Mouse (Mus musculus): ENCODE data around the gene Tfpi. TPM values are rescaled to one million over a fixed set of nuclear protein-coding genes. Genes with fewer than 3 reads are reported as not detected.
"Not testable (repeated sequence)": the region's sequence is repeated elsewhere in the genome, so short reads cannot be mapped to it uniquely, and the experiment has no call there.

Gene Tfpi
- polyA plus RNA-seq, 1 experiment from 2014 or later, result 21.8 TPM

- Histone ChIP-seq H3K4me2 (replicated peaks; ENCODE audit: low read depth, low read length) (no peak overlapping the region), H3K27ac (ENCODE audit: low read depth, low read length) (no peak overlapping the region)
- no peak for ATAC-seq (ENCODE audit: low FRiP score)
These were observed 87.5 kb downstream of the Tfpi start for GRCm38 (mm10) chr2:84389075-84389474.

DNA sequence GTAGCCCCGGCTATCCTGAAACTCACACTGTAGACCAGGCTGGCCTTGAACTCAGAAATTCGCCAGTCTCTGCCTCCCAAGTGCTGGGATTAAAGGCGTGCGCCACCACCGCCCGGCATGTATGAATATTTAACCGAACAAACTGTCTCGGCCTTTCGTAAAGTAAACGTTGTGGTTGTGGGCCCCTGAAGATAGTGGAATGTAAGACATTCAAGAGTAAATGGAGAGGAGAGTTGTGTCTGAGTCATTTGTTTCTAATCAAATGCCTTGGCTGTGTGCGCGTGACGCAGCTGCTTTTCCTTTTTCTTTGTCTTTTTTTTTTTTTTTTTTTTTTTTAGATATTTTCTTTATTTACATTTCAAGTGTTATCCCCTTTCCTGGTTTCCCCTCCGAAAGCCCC lies 88.0 kb downstream of the Tfpi start:
- H3K4me3 ChIP-seq (ENCODE audit: low read depth, low read length); ATAC-seq (ENCODE audit: low FRiP score); H3K4me2 ChIP-seq (replicated peaks; ENCODE audit: low read depth, low read length); H3K9ac ChIP-seq (ENCODE audit: low read depth, low read length); DNase-seq (ENCODE audit: low spot score); H3K4me1 ChIP-seq (replicated peaks; ENCODE audit: control insufficient read depth, insufficient read depth, low read length); H3K27ac ChIP-seq (ENCODE audit: low read depth, low read length); H3K36me3 ChIP-seq (ENCODE audit: control insufficient read depth, insufficient read depth, low read length); H3K9me3 ChIP-seq (ENCODE audit: control insufficient read depth, low read length); H3K27me3 ChIP-seq (ENCODE audit: control insufficient read depth, insufficient read depth, low read length): not testable (repeated sequence)
- WGBS, result 91% methylated on average over 14 of the region's 14 CpGs

More at GRCm38 (mm10) chr2:84389075-84389474, 87.5 kb downstream of the Tfpi start:
- Histone ChIP-seq H3K36me3 (ENCODE audit: control insufficient read depth, insufficient read depth, low read length) (no peaks in the 10 kb centered on the region), H3K27me3 (ENCODE audit: control insufficient read depth, insufficient read depth, low read length) (no peaks in the 10 kb centered on the region), H3K9me3 (ENCODE audit: control insufficient read depth, low read length) (no peaks in the 10 kb centered on the region), H3K4me1 (replicated peaks; ENCODE audit: control insufficient read depth, insufficient read depth, low read length) (no peaks in the 10 kb centered on the region), H3K9ac (ENCODE audit: low read depth, low read length) (no peak overlapping the region), H3K4me3 (ENCODE audit: low read depth, low read length) (no peak overlapping the region)
- DNase-seq (ENCODE audit: low spot score), result no peak

DNA sequence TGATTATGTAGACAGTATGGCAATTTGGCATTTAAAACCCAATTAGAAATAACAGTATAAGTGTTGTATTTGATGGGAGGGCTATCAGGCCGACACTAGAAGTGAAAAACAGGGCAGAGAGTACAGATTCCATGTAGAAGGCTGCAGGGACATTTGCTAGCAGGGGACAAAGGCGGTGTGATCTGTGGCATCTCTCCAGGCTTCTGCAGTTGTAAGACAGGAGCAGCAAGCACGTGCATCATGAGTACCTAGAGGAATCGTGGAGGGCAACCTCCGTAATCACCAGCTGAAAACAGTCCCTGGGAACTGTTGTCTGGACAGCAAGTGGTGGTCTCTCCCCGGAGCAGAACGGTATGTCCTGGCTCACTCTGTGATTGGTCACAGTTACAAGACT lies 88.6 kb downstream of the Tfpi start:
- WGBS, result 81% methylated on average over 7 of the region's 7 CpGs
- H3K4me2 ChIP-seq (replicated peaks; ENCODE audit: low read depth, low read length), result no peak overlapping the region
- no peak for DNase-seq (ENCODE audit: low spot score)
- no peaks in the 10 kb centered on the region for H3K4me1 ChIP-seq (replicated peaks; ENCODE audit: control insufficient read depth, insufficient read depth, low read length)
- no peaks in the 10 kb centered on the region for H3K9me3 ChIP-seq (ENCODE audit: control insufficient read depth, low read length)
- H3K27me3 ChIP-seq (ENCODE audit: control insufficient read depth, insufficient read depth, low read length), result no peaks in the 10 kb centered on the region
- no peak for ATAC-seq (ENCODE audit: low FRiP score)
- no peak overlapping the region for H3K4me3 ChIP-seq (ENCODE audit: low read depth, low read length)
- no peak overlapping the region for H3K27ac ChIP-seq (ENCODE audit: low read depth, low read length)
- no peak overlapping the region for H3K9ac ChIP-seq (ENCODE audit: low read depth, low read length)
- no peaks in the 10 kb centered on the region for H3K36me3 ChIP-seq (ENCODE audit: control insufficient read depth, insufficient read depth, low read length)

- no peak overlapping the region for H3K4me2 ChIP-seq (replicated peaks; ENCODE audit: low read depth, low read length)
- no peak overlapping the region for H3K4me3 ChIP-seq (ENCODE audit: low read depth, low read length)
These were observed 89.1 kb downstream of the Tfpi start for GRCm38 (mm10) chr2:84387394-84388022.

GRCm38 (mm10) chr2:84386563-84387393 lies 89.8 kb downstream of the Tfpi start:
- H3K9ac ChIP-seq (ENCODE audit: low read depth, low read length), result no peak overlapping the region
- no peak overlapping the region for H3K4me2 ChIP-seq (replicated peaks; ENCODE audit: low read depth, low read length)
- no peak overlapping the region for H3K4me3 ChIP-seq (ENCODE audit: low read depth, low read length)
- no peaks in the 10 kb centered on the region for H3K4me1 ChIP-seq (replicated peaks; ENCODE audit: control insufficient read depth, insufficient read depth, low read length)
- no peak for DNase-seq (ENCODE audit: low spot score)
- 53% methylated on average over 18 of the region's 18 CpGs for WGBS
- no peak for ATAC-seq (ENCODE audit: low FRiP score)
- no peaks in the 10 kb centered on the region for H3K27me3 ChIP-seq (ENCODE audit: control insufficient read depth, insufficient read depth, low read length)
- H3K36me3 ChIP-seq (ENCODE audit: control insufficient read depth, insufficient read depth, low read length), result no peaks in the 10 kb centered on the region
- H3K27ac ChIP-seq (ENCODE audit: low read depth, low read length), result no peak overlapping the region
- H3K9me3 ChIP-seq (ENCODE audit: control insufficient read depth, low read length), result no peaks in the 10 kb centered on the region

More at GRCm38 (mm10) chr2:84387394-84388022, 89.1 kb downstream of the Tfpi start:
- DNase-seq (ENCODE audit: low spot score) (no peak), ATAC-seq (ENCODE audit: low FRiP score) (no peak)
- no peak overlapping the region for H3K9ac ChIP-seq (ENCODE audit: low read depth, low read length)
- H3K36me3 ChIP-seq (ENCODE audit: control insufficient read depth, insufficient read depth, low read length), result no peaks in the 10 kb centered on the region
- H3K27me3 ChIP-seq (ENCODE audit: control insufficient read depth, insufficient read depth, low read length), result no peaks in the 10 kb centered on the region
- no peaks in the 10 kb centered on the region for H3K9me3 ChIP-seq (ENCODE audit: control insufficient read depth, low read length)
- no peaks in the 10 kb centered on the region for H3K4me1 ChIP-seq (replicated peaks; ENCODE audit: control insufficient read depth, insufficient read depth, low read length)
- WGBS, result 73% methylated on average over 11 of the region's 11 CpGs
- no peak overlapping the region for H3K27ac ChIP-seq (ENCODE audit: low read depth, low read length)

DNA sequence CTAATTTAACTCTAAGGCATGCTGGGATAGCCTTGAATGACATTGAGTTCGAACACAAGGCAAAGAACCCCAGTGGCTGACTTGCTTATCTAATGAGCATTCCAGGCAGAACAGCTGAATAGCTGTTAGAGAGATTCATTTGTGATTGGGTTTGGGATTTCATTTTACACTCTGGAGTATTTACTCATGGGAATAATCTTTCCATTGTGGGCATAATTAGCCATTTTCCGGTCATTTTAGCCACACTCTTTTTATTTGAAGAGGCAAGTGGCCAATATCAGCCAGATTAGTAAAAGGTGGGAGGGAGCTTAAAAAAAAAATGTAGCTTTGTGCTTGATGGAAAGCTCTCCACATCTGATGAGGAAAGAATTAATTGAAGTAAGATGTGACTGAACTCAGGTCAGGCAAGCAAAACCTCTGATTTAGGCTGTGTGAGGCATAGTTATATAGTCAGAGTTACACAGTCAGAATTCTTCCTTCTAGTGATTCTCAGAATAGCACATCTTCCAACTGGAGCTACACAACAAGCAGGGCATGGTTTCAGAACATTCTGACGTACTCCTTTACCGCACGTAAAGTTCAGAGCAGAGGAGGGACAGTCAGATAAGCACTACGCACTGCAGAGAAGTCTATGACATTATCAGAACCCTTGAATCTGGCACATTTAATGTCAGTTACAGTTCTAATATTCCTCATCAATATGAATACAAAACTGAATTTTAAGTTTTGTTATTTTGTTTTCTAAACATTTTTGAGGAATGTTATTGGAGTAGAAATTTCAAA lies 91.5 kb downstream of the Tfpi start:
- H3K4me3 ChIP-seq (ENCODE audit: low read depth, low read length), result no peak overlapping the region
- H3K9ac ChIP-seq (ENCODE audit: low read depth, low read length), result no peak overlapping the region
- no peaks in the 10 kb centered on the region for H3K4me1 ChIP-seq (replicated peaks; ENCODE audit: control insufficient read depth, insufficient read depth, low read length)
- ATAC-seq (ENCODE audit: low FRiP score) (no peak), DNase-seq (ENCODE audit: low spot score) (no peak)
- H3K9me3 ChIP-seq (ENCODE audit: control insufficient read depth, low read length), result no peaks in the 10 kb centered on the region
- no peak overlapping the region for H3K4me2 ChIP-seq (replicated peaks; ENCODE audit: low read depth, low read length)
- H3K27ac ChIP-seq (ENCODE audit: low read depth, low read length), result no peak overlapping the region
- 87% methylated on average over 6 of the region's 6 CpGs for WGBS
- no peaks in the 10 kb centered on the region for H3K27me3 ChIP-seq (ENCODE audit: control insufficient read depth, insufficient read depth, low read length)
- no peaks in the 10 kb centered on the region for H3K36me3 ChIP-seq (ENCODE audit: control insufficient read depth, insufficient read depth, low read length)

DNA sequence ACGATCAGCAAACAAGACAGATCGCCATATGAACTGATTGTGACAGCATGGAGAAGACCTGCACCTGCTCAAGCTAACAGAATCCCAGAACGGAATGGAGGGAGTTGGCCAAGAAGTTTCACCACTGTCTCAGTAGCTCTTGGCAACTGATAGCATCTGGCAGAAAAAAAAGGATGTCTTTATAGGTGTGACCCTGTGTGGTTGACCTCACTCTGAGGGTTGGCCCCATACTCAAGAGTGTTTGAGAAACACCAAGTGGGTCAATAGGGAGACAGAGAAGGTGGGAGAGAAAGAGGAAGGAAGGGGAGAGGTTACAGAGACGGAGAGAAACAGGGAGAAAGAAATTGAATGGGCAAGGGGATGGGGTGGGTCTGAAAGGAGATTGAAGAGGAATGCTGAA lies 92.7 kb downstream of the Tfpi start:
- WGBS, result 84% methylated on average over 4 of the region's 4 CpGs

More for the DNA sequence above, 92.7 kb downstream of the Tfpi start:
- H3K4me3 ChIP-seq (ENCODE audit: low read depth, low read length), result no peak overlapping the region
- H3K9me3 ChIP-seq (ENCODE audit: control insufficient read depth, low read length), result no peaks in the 10 kb centered on the region
- no peaks in the 10 kb centered on the region for H3K4me1 ChIP-seq (replicated peaks; ENCODE audit: control insufficient read depth, insufficient read depth, low read length)
- H3K4me2 ChIP-seq (replicated peaks; ENCODE audit: low read depth, low read length), result no peak overlapping the region
- no peaks in the 10 kb centered on the region for H3K27me3 ChIP-seq (ENCODE audit: control insufficient read depth, insufficient read depth, low read length)
- DNase-seq (ENCODE audit: low spot score) (no peak), ATAC-seq (ENCODE audit: low FRiP score) (no peak)
- no peaks in the 10 kb centered on the region for H3K36me3 ChIP-seq (ENCODE audit: control insufficient read depth, insufficient read depth, low read length)
- no peak overlapping the region for H3K9ac ChIP-seq (ENCODE audit: low read depth, low read length)
- H3K27ac ChIP-seq (ENCODE audit: low read depth, low read length), result no peak overlapping the region

All from hindbrain, embryonic 11.5 days (tissue).